Mouse (Mus musculus): ENCODE measurements around the gene Slc27a4. TPM values are rescaled to one million over a fixed set of nuclear protein-coding genes. Genes with fewer than 3 reads are reported as not detected.

The Slc27a4 gene
- polyA plus RNA-seq, 1 experiment from 2014 or later: 15.6 TPM

GRCm38 (mm10) chr2:29787937-29788681, 14.3 kb upstream of the Slc27a4 start, which contains the start of gene Trub2:
Gene Trub2, minus strand, starts transcription at chr2:29788502.
- peak within 1 kb of the TSS; percentile 65 for H3K4me3 ChIP-seq
- H3K27me3 ChIP-seq: no peaks in the 10 kb centered on the region
- under 1% methylated on average over 45 of the region's 45 CpGs for WGBS
- H3K9ac ChIP-seq: peak within 1 kb of the TSS; percentile 77
- peaks cover 60% of the 10 kb centered on the region for H3K36me3 ChIP-seq
- H3K4me1 ChIP-seq: peaks cover 19% of the 10 kb centered on the region
- H3K9me3 ChIP-seq: no peaks in the 10 kb centered on the region
- H3K27ac ChIP-seq: peak within 1 kb of the TSS; percentile 67
- H3K4me2 ChIP-seq (replicated peaks): peak within 1 kb of the TSS; percentile 83
- ATAC-seq (ENCODE audit: low FRiP score, low read depth): peak; percentile 89

GRCm38 (mm10) chr2:29792772-29793487, 9.5 kb upstream of the Slc27a4 start:
- Histone ChIP-seq H3K27me3 (no peaks in the 10 kb centered on the region), H3K9ac (no peak overlapping the region), H3K9me3 (no peaks in the 10 kb centered on the region), H3K4me3 (no peak overlapping the region), H3K27ac (no peak overlapping the region), H3K36me3 (peaks cover 57% of the 10 kb centered on the region), H3K4me2 (replicated peaks) (no peak overlapping the region), H3K4me1 (peaks cover 9% of the 10 kb centered on the region)
- no peak for ATAC-seq (ENCODE audit: low FRiP score, low read depth)
- WGBS: 97% methylated on average over 2 of the region's 2 CpGs

GRCm38 (mm10) chr2:29802827-29803201, 380 bp downstream of the Slc27a4 start:
- H3K4me2 ChIP-seq (replicated peaks): peak overlapping the region; percentile 85

GRCm38 (mm10) chr2:29803400-29803831, 982 bp downstream of the Slc27a4 start:
- Histone ChIP-seq H3K36me3 (peaks cover 43% of the 10 kb centered on the region), H3K4me2 (replicated peaks) (peak overlapping the region; percentile 85), H3K4me3 (peak overlapping the region; percentile 89), H3K27me3 (no peaks in the 10 kb centered on the region), H3K27ac (no peak overlapping the region), H3K9ac (peak overlapping the region; percentile 88), H3K9me3 (no peaks in the 10 kb centered on the region), H3K4me1 (peaks cover 14% of the 10 kb centered on the region)
- no peak for ATAC-seq (ENCODE audit: low FRiP score, low read depth)
- 20% methylated on average over 6 of the region's 6 CpGs for WGBS

More at GRCm38 (mm10) chr2:29802827-29803201, 380 bp downstream of the Slc27a4 start:
- H3K36me3 ChIP-seq: peaks cover 37% of the 10 kb centered on the region
- no peak; the same call in none of the 2 replicates for ATAC-seq (ENCODE audit: low FRiP score, low read depth)
- peak overlapping the region; percentile 88 for H3K9ac ChIP-seq
- H3K9me3 ChIP-seq: no peaks in the 10 kb centered on the region
- H3K4me3 ChIP-seq: peak overlapping the region; percentile 89
- WGBS: 0% methylated on average over 30 of the region's 39 CpGs
- H3K4me1 ChIP-seq: peaks cover 14% of the 10 kb centered on the region
- H3K27me3 ChIP-seq: no peaks in the 10 kb centered on the region
- H3K27ac ChIP-seq: peak overlapping the region; percentile 76

- 78% methylated on average over 11 of the region's 11 CpGs for WGBS
- Histone ChIP-seq H3K4me3 (no peak overlapping the region), H3K4me1 (peaks cover 8% of the 10 kb centered on the region; the same call in 1 of the 2 replicates), H3K9me3 (no peaks in the 10 kb centered on the region), H3K27ac (no peak overlapping the region), H3K36me3 (peaks cover 62% of the 10 kb centered on the region), H3K9ac (no peak overlapping the region), H3K4me2 (replicated peaks) (no peak overlapping the region), H3K27me3 (no peaks in the 10 kb centered on the region)
- no peak for ATAC-seq (ENCODE audit: low FRiP score, low read depth)
These were observed 13.4 kb downstream of the Slc27a4 start for GRCm38 (mm10) chr2:29815678-29816371.

- Histone ChIP-seq H3K9ac (no peak overlapping the region), H3K27me3 (no peaks in the 10 kb centered on the region), H3K4me3 (no peak overlapping the region), H3K4me1 (peaks cover 11% of the 10 kb centered on the region; the same call in 1 of the 2 replicates), H3K36me3 (peaks cover 44% of the 10 kb centered on the region), H3K9me3 (no peaks in the 10 kb centered on the region), H3K4me2 (replicated peaks) (peak overlapping the region; percentile 42), H3K27ac (no peak overlapping the region)
- peak; percentile 80 for ATAC-seq (ENCODE audit: low FRiP score, low read depth)
- 34% methylated on average over 8 of the region's 8 CpGs for WGBS
These were observed 15.2 kb downstream of the Slc27a4 start for GRCm38 (mm10) chr2:29817426-29818232.

- Histone ChIP-seq H3K4me2 (replicated peaks) (peak overlapping the region; percentile 83; the same call in 1 of the 2 replicates), H3K27me3 (no peaks in the 10 kb centered on the region), H3K9me3 (no peaks in the 10 kb centered on the region), H3K4me1 (peaks cover 11% of the 10 kb centered on the region; the same call in 1 of the 2 replicates), H3K4me3 (no peak overlapping the region), H3K27ac (no peak overlapping the region), H3K36me3 (peaks cover 27% of the 10 kb centered on the region), H3K9ac (no peak overlapping the region)
- WGBS: 17% methylated on average over 2 of the region's 2 CpGs
- ATAC-seq (ENCODE audit: low FRiP score, low read depth): no peak
These were observed 16.9 kb downstream of the Slc27a4 start for GRCm38 (mm10) chr2:29819363-29819762.

GRCm38 (mm10) chr2:29820025-29820817, 17.8 kb downstream of the Slc27a4 start, which contains the start of gene Urm1:
Gene Urm1, plus strand, starts transcription at chr2:29820075.
- Histone ChIP-seq H3K9me3 (no peaks in the 10 kb centered on the region), H3K4me1 (peaks cover 11% of the 10 kb centered on the region; the same call in 1 of the 2 replicates), H3K27ac (peak within 1 kb of the TSS; percentile 87), H3K4me2 (replicated peaks) (peak within 1 kb of the TSS; percentile 83), H3K36me3 (peaks cover 18% of the 10 kb centered on the region), H3K27me3 (no peaks in the 10 kb centered on the region), H3K4me3 (peak within 1 kb of the TSS; percentile 48), H3K9ac (peak within 1 kb of the TSS; percentile 80)
- ATAC-seq (ENCODE audit: low FRiP score, low read depth): peak; percentile 76
- 1% methylated on average over 35 of the region's 35 CpGs for WGBS

GRCm38 (mm10) chr2:29826318-29826925, 24.0 kb downstream of the Slc27a4 start:
- Histone ChIP-seq H3K27me3 (no peaks in the 10 kb centered on the region), H3K4me1 (peaks cover 17% of the 10 kb centered on the region), H3K4me3 (peak overlapping the region; percentile 96), H3K9me3 (no peaks in the 10 kb centered on the region), H3K36me3 (no peaks in the 10 kb centered on the region; the same call in 1 of the 2 replicates), H3K9ac (peak overlapping the region; percentile 80), H3K27ac (peak overlapping the region; percentile 90), H3K4me2 (replicated peaks) (peak overlapping the region; percentile 68)
- no peak for ATAC-seq (ENCODE audit: low FRiP score, low read depth)
- WGBS: 11% methylated on average over 11 of the region's 11 CpGs

- peak overlapping the region; percentile 90 for H3K27ac ChIP-seq
- WGBS: under 1% methylated on average over 48 of the region's 48 CpGs
- peak overlapping the region; percentile 85 for H3K9ac ChIP-seq
- H3K4me3 ChIP-seq: peak overlapping the region; percentile 96
- no peaks in the 10 kb centered on the region for H3K27me3 ChIP-seq
- no peaks in the 10 kb centered on the region; the same call in 1 of the 2 replicates for H3K36me3 ChIP-seq
- no peaks in the 10 kb centered on the region for H3K9me3 ChIP-seq
- H3K4me2 ChIP-seq (replicated peaks): peak overlapping the region; percentile 88
- H3K4me1 ChIP-seq: peaks cover 17% of the 10 kb centered on the region
- peak; percentile 98 for ATAC-seq (ENCODE audit: low FRiP score, low read depth)
These were observed 24.7 kb downstream of the Slc27a4 start for GRCm38 (mm10) chr2:29826926-29827708.

All from limb, embryonic 13.5 days (tissue).